Mouse (Mus musculus) retina, postnatal 7 days (tissue): Measurements from ENCODE around the gene Slc39a11.

ENCODE experiments used
- DNase-seq: peaks from one replicate; pipeline ENCODE4 v3.0.0-alpha.2; 2012; ENCODE audit warnings: low read depth, low spot score

Gene Slc39a11

DNA sequence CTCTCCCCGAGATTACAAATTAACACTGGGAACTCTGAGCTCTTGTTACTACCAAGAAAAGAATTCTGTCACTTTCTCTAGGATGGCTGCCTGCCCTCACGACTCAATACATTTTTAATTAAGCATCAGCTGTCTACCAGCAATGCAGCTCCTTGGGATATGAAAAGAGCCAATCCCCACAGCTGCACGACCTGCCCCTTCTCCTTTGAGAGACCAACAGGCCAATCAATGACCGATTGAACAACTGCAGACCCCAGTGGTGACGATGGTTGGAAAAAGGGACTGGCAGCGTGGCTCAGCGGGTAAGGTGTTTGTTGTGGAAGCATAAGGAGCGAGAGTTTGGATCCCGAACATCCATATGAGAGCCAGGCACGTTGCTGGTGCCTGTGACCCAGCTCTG lies 181.9 kb downstream of the Slc39a11 start:
- DNase-seq: no peak

DNA sequence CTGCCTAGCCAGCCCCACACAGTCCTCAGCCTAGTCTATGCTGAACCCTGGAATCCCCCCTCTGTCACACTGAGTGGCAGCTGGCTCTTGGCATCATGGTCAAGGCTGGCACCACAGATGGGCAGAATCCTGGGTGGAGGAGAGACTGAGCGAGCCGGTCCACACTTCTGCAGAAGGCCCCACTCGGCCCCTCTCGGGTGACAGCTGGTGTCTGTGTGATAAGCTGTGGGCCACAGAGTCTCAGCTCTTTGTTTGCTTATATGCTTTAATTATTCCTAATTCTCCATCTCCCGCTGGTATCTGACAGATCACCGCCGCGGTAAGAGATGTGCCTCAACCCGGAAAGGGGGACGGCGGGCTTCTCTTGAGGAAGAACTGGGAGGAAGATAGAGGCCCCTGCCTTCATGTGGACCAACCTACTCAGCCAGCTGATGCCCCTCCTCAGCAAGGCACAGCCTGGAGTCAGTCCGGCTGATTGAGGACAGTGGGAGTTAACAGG lies 182.5 kb downstream of the Slc39a11 start:
- peak; percentile 21 for DNase-seq

DNA sequence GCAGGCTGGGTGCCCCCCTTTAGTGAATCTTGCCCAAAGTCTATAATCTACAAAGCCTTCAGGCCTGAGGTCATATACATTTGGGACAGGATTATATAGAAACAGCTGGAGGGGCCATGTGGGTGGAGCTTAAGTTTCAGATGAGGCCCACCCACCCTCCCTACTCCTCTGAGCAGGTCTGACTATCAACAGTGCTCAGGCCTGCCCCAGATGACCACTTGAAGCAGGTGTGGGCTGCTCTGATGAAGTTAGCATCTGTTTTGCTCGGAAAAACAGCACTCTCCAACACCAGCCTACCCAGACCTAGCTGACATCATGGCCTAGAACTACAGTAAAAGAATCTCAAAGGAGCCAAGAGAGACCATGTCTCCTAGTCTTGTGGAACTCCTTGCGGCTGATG lies 189.8 kb downstream of the Slc39a11 start:
- no peak for DNase-seq

DNA sequence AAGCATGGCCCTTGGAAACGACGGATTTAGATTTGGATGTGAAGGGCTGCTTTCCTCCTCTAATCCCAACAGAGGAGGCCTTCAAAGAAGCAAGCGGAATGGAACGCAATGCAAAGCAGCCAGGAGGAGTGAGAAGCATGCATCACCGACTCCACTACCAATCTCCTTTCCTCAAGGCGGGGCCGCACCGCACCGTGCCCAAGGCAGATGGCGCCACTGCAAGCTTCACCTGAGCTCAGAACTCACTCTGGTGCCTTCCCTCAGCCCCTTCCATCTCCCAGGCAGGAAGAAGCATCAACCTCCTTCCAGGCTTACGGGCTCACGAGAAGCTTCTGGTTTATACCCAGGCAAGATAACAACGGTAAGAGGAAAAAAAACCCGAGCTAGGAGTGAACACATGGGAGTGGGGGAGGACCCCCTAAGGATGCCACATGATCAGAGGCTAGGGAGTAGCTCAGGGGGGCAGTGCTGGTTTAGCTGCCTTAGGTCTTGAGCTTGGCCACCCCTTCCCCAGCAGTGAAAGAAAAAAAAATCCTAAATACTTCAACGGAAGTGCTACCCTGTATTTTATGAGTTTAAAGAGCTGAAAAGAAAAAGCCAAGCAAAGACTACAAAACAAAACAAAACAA lies 191.2 kb downstream of the Slc39a11 start:
- DNase-seq: no peak

DNA sequence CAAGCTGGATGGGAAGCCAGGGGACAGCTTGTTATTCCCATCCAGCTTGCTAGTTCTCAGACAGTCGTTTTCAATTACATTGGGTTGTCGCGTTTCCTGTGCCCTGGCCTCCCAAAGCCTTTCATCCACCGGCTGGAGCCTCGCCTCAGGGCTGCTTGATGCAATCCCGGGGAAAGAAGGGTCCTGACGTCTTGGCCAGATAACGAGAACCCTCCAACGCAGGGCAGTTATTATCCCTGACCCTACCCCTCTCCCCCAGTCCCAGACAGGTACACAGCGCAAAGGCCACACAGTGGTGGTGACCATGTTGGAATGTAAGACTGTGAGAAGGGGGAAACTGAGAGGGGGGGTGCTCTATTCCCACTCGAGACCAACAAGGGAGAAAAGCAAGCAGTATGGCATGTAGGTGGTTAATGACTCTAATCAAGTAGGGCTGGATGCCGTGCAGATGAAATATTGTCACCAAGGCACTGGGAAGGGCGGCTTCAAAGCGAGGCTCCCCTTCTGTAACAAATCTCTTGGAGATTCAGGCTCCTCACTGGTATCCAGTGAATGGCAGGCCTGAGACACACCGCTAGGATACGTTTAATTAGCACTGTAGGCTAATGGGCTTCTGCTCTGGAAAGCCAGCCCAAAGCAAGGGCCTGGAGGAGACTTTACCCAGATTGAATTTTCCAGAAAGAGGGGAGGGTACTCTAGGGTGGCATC lies 196.9 kb downstream of the Slc39a11 start:
- no peak for DNase-seq

DNA sequence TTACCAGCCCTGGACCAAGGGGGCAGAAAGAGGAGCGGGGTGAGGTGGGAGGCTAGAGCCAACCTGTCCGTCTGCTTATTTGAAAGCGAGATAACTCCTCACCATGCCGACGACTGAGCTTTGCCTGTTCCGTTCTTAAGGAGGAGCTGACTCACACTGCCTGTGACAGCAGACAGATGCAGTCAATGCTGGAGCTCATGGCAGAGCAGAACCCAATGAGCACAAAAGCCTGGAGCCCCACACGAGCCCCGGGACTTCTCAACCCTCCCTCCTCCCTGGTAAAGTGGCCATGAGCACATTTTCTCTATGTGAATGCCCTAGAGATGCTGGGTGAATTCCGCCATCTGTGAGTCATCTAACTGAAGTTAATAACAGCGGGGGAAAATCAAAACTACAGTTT lies 198.6 kb downstream of the Slc39a11 start:
- no peak for DNase-seq

DNA sequence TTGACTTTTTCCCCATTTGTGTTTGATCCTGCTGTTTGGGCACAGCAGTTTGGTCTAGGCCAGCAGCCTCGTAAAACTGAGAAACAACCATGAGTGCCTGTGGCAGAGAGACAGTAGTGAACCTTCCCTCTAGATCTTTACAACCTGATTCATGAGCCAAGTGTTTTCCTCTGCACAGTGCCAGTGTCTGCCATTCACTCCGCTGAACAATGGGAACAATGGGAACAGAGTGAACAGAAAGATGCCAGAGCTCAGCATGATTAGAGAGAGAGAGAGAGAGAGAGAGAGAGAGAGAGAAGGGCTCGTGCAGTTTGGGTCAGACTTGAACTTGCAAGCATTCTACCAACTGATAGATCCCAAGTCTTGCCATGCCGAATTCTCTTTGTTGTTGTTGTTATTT lies 199.2 kb downstream of the Slc39a11 start:
- DNase-seq: no peak

DNA sequence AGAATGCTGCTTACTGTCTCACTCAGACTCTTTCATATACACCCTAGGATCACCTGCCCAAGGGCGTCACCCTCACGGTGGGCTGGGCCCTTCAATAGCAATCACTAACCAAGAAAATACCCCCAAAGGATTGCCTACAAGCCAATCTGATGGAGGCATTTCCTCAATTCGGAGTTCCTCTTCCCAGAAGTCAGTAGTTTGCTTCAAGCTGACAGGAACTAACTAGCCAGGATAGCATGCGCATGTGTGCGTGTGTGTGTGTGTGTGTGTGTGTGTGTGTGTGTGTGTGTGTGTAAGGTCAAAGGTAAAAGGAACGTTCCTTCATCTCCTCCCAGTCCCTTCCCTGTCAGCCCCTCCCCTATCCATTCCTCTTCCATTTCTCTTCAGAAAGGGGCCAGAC lies 199.9 kb downstream of the Slc39a11 start:
- DNase-seq: no peak

DNA sequence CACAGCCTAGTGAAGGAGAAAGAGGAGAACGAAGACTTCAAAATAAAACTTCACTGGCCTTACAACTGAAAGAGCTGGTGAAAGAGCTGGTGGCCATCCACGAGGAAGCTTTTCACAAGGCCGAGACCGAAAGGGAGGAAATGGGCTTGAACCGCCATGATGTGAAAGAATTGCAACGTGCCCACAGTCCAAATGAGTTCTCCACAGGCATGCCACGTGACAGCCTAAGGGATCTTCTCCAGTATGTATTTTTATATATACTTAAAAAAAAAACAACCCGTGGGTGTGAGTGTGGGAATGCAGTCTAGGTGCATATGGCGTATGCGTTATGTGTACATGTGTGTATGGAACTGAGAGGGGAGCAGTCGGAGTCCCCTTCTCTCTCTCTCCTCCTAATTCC lies 207.8 kb downstream of the Slc39a11 start:
- DNase-seq: no peak

DNA sequence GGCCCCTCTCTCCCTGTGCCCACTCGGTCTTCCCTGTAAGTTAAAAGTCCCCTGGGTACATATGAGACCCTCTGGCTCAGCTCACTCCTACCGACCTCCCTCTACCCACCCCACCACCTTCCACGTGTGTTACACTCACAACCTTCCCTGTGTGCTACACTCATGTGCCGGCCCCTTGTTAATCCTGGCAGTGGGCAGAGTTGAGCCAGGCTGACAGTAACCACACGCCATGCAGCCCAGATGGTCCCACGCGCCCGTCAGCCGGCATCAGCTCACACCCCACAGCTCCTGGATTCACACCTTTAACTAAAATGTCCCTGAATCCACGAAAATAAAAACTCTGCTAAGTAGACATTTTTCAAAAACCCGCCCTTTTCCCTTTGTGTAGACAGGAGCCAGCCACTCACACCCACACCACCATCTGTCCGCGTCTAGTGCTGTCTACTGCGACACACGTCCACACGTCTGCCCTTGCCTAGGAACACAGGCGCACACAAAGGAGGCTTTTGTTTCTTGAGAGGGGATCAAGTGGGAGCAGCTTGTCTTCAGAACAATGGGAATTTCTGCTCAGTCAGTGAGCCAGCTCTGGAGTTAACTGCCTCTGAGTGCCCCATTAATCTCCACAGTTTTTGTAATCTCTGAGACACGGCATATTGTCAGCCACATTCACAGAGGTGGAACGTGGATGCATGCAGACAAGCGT lies 210.4 kb downstream of the Slc39a11 start:
- peak; percentile 23 for DNase-seq

DNA sequence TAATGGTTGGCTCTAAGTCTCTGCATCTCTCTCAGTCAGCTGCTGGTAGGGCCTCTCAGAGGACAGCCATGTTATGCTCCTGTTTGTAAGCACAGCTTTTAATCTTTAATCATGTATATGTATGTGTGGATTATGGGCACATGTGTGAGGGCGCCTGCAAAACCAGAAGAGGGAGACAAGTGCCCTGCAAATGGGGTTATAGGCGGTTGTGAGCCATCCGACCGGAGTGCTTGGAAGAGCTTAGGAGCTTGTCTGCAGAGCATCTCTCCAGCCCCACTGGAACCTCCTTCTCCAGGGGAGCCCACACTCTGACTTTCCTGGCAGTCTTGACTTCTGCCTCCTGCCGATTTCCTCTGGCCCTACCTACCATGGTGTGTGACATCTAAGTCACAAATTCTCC lies 211.0 kb downstream of the Slc39a11 start:
- no peak for DNase-seq

DNA sequence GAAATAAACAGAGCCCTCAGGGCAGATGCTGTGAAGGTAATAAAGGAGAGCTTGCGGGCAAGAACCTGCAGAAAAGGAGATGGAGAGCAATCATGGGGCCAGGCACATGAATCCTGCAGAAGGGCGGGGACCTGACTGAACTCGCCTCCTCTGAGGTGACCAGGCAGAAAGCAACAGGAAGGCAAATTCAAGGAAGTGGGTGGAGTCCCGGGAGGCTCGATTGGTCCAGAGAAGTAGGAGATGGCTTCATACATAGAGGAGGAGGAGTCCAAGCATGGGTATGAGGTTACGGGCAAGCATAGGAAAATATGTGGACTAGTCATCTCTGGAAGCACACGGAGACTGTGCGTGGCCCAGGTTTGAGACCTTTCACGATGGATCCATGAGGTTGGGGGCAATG lies 212.5 kb downstream of the Slc39a11 start:
- DNase-seq: no peak

DNA sequence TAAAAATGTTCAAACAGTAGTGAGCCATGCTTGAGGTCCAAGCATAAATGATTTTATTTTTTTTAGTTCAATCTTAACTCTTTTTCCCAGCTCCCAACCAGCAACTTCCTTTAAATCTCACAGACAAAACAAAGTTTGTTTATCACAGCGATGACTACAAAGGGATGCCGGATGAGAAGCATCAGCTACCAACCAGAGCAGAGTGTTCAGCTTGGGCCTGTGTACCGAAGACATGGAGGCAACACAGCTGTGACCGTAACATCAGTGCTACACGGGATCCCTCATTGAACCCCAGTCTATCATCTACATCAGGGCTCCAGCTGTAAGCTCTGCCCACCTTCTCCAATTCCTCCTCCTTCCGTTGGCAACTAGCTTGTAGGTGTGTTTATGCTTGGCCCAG lies 213.6 kb downstream of the Slc39a11 start:
- no peak for DNase-seq

DNA sequence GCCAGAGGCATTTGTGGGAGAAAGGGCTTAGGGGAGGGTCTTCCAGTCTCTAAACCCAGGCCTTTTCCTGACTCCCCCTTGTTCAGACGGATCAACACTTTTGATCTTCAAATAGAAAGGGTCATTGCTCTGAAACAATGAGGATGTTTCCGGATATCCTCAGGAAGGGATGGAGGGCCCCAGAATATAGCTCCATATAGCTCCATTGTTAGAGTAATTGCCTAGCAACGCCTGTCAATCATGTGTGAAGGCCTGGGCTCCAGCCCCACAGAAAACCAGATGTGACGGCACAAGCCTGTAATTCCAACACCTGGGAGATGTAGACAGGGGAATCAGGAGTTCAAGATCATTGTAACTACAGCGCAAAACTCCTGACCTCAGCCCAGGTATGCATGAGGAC lies 214.2 kb downstream of the Slc39a11 start:
- DNase-seq: no peak

DNA sequence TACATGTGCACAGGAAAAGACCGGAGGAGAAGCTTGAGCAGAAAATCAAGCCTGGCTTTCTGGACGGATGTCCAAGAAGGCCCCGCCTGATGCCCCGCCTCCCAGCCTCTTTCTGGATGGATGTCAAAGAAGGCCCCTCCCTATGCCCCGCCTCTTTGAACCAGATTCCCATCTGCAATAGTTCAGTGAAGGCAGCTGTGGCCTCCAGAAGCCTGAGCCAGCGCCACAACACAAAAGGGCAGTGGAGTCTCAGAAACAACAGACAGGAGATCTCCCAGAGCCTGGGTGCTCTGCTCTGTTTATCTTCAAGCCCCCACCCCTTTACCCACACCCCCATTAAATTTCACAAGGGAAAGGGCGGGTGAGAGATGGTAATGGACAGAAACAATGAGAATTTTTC lies 218.7 kb downstream of the Slc39a11 start:
- no peak for DNase-seq

DNA sequence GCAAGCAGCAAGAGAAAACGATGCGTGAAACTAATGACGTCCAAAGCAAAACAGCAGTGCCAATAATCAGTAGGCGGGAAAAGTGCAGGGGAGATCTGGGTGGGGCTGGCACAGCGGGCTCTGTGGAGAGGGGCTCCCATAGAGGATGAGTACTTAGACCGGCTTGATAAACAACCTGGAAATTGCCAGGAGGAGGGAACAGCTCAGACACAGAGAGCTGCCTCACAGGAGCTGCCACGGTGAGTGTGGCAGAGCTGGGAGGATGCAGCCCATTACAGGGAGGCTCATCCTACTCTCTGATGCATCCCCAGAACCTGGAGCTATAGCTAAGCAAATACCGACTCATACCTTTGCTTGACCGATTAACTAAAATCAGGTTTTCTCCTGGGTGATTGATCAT lies 224.0 kb downstream of the Slc39a11 start:
- no peak for DNase-seq

DNA sequence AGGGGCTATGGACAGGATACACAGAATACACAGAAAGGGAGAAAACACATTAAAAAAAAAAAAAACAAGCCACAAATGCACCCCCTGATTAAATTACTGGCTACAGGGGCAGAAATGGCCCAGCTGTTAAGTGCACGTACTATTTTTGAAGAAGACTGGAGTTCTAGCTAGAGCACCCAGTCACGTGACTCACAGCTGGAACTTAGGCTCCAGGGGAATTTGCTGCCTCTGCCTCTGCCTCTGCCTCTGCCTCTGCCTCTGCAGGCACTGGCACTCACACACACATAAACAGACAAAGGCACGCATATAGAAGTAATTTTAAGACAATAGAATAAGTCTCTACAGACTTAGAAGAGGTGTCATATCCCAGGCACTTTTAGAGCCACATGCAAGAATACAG lies 224.4 kb downstream of the Slc39a11 start:
- DNase-seq: no peak

DNA sequence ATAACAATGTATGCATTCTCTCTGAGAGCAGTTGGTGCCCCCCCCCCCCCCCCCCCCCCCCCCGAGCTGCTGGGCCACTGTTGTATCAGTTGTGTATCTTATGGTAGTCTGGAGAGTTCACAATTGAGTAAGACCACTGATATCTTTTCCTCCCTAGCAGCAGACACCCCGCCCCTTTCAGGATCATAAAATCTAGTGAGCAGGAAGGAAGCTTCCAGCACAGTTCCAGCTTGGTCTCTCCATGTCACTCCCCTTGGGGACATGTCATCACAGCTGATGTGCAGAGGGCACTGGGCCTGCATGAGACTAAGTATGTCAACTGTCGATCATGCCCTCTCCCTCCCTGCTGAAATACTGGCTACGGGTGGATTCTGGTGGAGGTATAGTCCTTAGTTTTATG lies 225.1 kb downstream of the Slc39a11 start:
- DNase-seq: no peak

DNA sequence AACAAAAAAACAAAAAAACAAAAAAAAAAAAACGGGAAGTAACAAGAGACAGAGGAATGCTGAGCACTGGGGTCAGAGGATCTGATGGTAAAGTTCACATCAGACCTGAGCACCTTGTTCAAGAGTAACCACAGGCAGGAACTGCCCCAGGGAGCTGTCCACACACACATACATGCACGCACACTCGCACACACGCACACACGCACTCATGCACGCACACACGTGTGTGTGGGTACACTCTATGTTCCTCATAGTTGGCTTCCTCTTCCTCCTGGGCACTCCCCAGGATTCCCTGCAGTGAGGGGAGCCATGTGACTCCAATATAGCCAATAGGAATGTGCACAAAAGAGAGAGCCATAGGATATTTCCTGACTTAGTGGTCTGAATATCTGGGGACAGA lies 227.3 kb downstream of the Slc39a11 start:
- no peak for DNase-seq

DNA sequence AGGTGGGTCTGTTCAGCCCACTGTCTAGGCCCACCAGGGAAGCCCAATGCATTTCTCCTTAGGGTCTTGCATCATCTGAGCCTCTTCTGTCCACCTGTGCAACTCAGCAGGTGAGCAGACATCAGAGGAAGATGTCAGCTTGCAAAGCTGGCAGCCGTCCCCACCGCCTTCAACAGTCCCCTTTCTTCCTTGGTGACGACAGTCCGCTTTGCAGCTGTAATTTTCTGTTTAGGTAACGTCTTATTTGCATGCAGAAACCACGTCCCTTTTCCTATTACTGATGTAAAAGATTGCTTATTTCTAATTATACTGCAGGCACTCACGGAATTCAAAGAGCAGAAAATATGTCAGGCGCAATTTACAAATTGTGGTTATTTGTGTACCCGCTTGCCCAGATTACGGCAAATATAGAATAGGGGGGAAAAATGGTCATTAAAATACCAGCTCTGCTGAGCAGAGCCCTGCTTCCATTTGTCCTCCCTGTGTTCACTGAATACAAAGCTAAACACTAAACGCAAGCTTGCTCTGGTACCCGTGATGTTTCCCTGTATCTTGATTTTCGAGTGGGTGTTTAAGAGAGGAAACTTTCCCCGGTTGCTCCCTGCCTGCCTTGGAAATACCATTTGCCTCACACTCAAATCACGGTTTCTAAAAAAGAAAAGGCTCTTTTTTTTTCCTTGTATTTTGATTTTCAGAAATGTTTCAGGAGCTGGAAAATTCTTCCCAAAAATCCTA lies 230.8 kb downstream of the Slc39a11 start:
- no peak for DNase-seq

DNA sequence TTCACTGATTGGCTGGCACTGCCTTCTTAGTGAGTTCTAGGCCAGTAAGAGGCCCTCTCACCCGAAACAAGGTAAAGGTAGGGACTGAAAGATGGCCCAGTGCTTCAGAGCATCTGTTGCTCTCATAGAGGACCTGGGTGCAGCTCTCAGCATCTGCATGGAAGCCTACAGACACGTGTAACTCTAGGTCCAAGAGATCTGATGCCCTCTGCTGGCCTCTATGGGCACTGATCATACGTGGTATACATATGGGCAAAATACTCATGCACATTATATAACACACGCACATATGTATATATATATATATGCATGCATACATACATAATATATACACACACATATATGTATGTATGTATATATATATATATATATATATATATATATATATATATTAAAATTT lies 231.9 kb downstream of the Slc39a11 start:
- DNase-seq: no peak

DNA sequence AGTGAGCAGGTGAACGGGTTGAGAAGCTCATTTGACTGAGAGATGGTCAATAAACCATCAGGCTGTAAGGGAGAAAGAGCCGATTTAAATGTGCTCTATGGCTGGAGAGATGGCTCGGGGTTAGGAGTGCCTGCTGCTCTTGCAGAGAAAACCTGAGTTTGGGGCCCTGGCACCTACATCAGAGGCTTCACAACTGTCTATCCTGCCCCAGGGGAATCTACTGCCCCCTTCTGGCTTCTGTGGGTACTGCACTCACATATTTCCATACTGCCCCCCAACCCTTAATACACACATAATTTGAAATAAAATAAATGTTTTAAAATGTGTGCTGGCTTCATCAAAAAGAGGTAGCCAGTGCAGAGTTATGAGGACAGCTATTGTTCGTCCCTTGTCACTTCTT lies 237.3 kb downstream of the Slc39a11 start:
- DNase-seq: no peak
